Mouse (Mus musculus) bone marrow macrophage, adult 2 months (primary cell): ENCODE data around the gene Rd3.

Source experiments
- CTCF ChIP-seq: IDR thresholded peaks from 2 replicates; pipeline ENCODE4 v1.5.1; 2012; ENCODE audit warnings: low read depth, mild to moderate bottlenecking, low read length, moderate library complexity
- POLR2A ChIP-seq: IDR thresholded peaks from 2 replicates; pipeline ENCODE4 v1.6.1; 2012; ENCODE audit warnings: mild to moderate bottlenecking, low read depth, low read length, borderline replicate concordance

DNA sequence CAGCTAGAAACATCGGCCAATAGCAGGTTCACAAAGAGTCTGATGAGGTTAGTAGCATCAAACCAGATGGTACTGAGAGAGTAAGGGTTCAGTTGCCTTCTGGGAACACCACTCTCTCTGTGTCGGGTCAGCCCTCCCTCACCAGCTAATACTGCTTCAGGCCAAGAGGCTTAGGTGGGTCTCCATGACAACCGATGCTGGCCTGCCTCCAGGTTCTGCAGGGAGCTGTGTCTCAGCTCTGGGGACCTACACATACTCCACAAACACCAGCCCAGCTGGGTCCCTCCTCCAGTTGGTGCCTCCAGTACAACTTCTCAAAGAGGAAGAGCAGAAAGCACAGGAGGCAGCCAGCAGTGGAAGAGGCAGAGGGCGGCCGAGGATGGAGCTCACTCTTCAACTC lies at the start of gene Rd3:
- no peak for TF ChIP-seq POLR2A
- no peak for TF ChIP-seq CTCF
